Mouse (Mus musculus): ENCODE measurements at regions not wholly inside any gene's neighbourhood (a gene's known extent, or its start where the extent isn't known, plus 50 kb on each side); places are given as distances from the start of the nearest gene placed in this dataset.

GRCm38 (mm10) chr10:108033317-108033795 lies 121.4 kb upstream of the Otogl start:
- no peak for DNase-seq (ENCODE audit: low read depth, low spot score)

DNA sequence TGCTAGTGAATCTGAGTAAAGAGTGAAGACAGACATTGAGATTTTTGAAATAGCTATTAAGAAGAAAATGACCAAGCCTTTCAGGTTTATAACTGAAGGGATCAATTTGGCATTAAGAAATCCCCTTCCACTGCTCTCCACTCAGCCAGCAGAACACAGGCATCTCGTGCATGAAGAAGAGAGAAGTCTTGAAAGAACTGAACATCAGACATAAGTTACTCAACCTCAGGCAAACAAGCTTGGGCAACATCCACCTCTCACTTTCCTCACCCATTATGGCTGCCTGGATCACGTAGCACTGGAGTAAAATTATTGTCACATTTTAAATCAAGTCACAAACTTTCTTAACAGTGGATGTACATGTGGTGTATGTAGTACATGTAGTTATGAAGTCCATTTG lies 115.6 kb upstream of the Otogl start:
- no peak for DNase-seq (ENCODE audit: low read depth, low spot score)

DNA sequence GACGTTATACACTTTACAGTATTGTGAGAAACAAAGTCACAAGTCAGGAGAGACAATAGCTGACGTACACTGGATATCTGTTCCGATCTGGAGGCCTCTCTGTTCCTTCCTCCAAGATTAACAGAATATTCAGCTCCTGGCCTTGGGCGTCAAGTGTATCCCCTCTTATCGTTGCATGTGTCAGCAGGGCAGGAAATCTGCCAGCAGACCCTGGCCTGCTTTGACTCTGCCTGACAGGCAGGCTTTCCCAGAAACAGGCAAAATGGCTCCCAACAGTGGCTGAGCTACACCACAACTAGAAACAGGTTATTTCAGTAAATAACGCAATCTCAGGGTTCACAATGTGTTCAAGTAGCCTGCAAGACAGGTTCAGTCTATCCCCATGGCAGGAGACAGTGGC lies 112.3 kb upstream of the Otogl start:
- no peak for DNase-seq (ENCODE audit: low read depth, low spot score)

- DNase-seq (ENCODE audit: low read depth, low spot score) = no peak
Measured at GRCm38 (mm10) chr10:108016552-108016951, 104.6 kb upstream of the Otogl start.

DNA sequence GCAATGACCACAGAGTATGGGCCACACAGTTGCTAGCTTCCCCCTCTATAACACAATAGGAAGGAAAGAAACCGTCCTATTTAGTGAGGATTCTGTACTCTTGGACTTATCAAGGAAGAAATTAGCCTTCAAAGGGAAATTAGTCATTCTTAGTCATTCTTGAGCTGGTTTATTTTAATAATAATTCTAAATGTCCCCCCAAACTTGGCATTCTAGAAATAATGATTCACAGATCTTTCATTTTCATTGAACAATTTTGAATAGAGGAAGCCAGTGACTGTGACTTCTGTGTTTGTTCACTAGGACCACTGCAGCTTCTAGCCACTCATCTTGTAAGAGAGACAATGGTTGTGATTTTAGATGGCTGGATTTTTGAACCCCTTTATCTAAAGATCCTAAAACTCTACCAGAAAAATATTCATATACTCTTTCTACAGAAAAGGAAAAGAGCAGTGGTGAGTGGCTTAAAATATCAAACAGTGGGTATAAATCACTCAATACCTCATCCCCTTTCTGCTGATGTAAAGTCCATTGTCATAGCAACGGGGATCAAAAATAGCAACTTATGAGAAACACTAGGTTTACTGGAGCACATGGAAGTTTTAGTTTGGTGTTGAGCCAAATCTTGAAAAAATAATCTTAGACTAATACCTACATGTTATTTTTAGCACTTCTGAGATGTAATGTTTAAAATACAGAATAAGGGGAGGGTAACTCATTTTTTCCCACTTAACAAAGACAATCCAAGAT lies 83.1 kb upstream of the Otogl start:
- DNase-seq (ENCODE audit: low read depth, low spot score) = no peak

GRCm38 (mm10) chr10:107992621-107993020 lies 80.7 kb upstream of the Otogl start:
- DNase-seq (ENCODE audit: low read depth, low spot score) = no peak

GRCm38 (mm10) chr10:107990557-107990956 lies 78.6 kb upstream of the Otogl start:
- no peak for DNase-seq (ENCODE audit: low read depth, low spot score)

DNA sequence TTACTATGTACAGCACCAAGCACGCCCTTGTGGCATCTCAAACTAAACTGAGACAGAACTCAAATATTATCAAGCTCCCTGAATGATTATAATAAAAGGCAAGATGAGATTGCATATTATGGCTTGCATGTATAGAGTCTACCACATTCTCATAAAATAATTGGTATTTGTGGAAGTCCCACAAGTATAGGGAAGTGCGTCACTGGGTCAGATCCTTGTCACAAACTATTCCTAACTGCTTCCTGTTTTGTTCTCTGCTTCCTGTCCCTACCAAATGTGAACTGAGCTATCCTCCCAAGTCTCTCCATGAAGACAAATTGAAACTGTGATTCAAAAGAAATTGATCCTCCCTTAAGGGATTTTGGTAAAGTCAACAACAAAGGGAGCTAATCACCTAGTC lies 78.0 kb upstream of the Otogl start:
- DNase-seq (ENCODE audit: low read depth, low spot score) = no peak

DNA sequence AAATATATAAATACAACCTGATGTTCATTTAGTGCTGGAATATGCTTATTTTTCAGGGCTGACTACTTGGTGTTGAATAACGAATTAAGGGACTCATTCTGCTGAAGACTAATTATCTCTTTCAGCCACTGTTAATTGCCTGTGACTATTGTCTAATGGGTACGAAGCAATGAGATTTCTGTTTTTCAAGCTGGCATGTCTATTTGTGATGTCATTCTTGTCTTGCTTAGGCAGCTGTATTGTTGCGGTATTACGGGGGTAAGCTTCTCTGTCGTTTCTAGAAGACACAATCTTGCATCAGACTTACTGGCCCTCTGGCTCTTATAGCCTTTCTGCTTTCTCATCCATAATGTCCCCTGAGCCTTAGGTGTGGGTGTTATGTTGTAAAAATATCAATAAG lies 70.7 kb upstream of the Otogl start:
- no peak for DNase-seq (ENCODE audit: low read depth, low spot score)

DNA sequence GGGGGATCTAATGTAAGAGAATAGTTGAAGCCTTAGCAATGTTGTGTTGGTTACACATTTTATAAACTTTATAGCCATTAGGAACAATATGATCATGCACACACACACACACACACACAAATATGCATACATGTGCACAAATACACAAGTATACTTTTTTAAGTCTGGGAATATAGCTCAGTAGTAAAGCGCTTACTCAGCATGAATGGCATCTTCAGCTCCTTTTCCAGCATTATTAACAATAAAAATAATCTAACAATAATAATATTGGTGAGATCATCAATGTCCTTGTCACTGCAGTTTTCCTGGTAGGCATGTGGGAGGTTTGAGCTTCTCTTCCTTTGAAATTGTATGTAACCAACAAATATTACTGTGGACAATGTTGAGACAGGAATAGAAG lies 70.1 kb upstream of the Otogl start:
- DNase-seq (ENCODE audit: low read depth, low spot score) = no peak

DNA sequence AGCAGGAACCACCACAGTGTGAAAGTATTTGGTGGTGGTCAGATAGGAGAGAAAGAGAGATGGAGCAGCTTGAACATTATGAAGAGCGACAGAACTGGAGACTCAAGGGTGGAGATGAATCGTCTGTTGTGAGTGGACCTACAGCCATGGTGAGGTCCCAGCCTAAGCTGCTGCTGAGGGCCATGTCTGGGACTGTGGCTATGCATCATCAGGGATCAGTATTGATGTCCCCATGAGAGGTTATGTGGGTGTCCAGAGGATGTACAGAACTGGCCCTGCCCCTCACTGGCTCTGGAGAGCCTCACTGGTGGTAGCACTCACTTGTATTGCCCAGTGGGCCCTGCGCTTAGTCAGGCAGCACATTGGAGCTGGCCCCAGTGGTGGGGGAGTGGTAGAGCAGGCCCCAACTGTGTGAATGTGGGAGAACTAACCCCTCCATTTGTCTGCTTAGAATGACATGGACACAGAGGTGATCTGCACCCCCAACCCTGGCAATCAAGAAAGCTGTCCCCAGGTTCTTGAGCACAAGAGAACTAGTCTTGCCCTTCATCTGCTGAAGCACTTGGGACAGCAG lies 64.5 kb upstream of the Otogl start:
- DNase-seq (ENCODE audit: low read depth, low spot score) = no peak

DNA sequence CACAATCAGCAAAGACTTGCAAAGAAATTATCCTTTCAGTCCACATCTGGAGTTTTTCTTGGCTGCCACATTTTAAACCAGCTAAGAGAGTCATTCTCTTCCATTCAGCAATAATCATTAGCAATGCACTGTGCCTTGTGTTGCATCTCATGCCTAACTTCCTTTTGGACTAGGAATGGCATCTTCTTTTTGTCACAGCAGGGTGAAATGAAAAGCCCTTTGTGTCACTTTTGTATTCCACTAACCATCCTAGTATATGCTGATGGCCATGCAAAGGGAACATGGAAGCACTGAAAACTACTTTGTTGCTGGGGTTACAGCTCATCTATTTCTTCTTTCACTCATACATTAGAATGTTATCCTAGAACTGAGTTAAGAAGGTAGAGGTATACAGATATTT lies 59.8 kb upstream of the Otogl start:
- DNase-seq (ENCODE audit: low read depth, low spot score) = no peak

DNA sequence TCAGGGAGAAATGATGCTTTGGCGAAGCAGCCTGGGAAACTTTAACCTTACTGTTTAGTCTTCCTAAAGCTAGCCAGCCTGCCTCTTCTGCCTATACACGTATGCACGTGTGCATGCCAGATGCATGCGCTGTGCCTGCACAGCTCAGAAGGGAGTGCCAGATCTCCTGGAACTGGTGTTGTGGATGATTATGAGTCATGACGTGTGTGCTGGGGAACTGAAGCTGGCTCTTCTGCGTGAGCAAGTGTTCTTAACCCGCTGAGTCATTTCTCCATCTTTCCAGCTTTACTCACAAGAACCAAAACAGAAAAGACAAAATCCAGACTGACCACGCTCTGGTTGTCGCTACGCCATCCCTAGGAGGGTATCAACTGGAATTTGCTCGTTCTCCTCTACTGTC lies 55.1 kb upstream of the Otogl start:
- no peak for DNase-seq (ENCODE audit: low read depth, low spot score)

GRCm38 (mm10) chr10:107964022-107964421 lies 52.1 kb upstream of the Otogl start:
- DNase-seq (ENCODE audit: low read depth, low spot score) = no peak

DNA sequence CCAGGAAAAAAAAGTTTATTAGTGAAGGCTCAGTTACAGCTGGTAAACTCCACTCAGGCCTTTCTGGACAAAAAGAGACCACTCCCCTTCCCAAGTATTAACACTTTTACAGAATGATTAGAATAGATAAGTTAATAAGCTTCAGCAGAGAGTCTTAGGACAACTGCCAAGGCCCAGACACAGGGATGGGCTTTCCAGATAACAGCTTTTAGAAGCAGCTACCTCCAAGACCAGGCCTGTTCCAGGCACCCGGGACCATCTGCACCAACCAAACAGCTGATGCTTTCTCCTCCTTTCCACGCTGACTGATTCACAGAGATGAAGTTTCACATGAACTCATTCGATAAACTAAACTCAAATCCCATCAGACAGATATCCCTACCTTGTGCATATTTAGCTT lies 50.2 kb upstream of the Otogl start:
- DNase-seq (ENCODE audit: low read depth, low spot score) = no peak
